Mouse (Mus musculus): Measurements from ENCODE around the gene Ano2.

DNA sequence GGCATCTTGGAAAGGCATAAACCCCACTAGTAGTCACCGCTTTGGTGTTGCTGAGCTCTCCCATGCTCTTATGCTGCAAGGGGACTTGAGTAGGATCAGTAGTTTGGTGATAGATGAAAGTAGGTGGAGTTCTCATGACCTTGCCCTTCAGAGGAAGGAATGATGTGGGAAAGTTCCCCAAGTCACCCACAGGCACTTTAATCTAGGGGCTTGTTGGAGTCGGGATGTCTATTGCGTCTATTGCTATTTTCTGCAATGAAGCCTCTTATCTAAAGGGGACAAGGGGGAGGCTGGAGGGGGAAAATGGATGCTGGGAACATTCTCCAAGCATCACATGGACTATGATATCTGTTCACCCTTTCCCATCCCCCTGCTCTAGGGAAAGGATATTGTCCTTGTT is 235.6 kb downstream of the Ano2 start:
- TF ChIP-seq MYOG (IDR thresholded peaks at IDR 0.05; ENCODE audit: control insufficient read depth in 1 of 3, insufficient read depth in 1 of 3, insufficient read length in 2 of 3, low read depth in 2 of 3) (no peak), POLR2A (IDR thresholded peaks at IDR 0.05; ENCODE audit: insufficient read length, low read depth) (no peak), USF1 (IDR thresholded peaks at IDR 0.05; ENCODE audit: low read depth) (no peak), REST (IDR thresholded peaks at IDR 0.05; ENCODE audit: insufficient read depth, insufficient read length) (no peak), E2F4 (IDR thresholded peaks at IDR 0.05; ENCODE audit: insufficient read depth) (no peak), TCF3 (IDR thresholded peaks at IDR 0.05; ENCODE audit: insufficient read length, low read depth) (no peak), TCF12 (IDR thresholded peaks at IDR 0.05; ENCODE audit: insufficient read depth, poor library complexity, severe bottlenecking) (no peak), SRF (IDR thresholded peaks at IDR 0.05; ENCODE audit: control insufficient read depth, insufficient read length, low read depth) (no peak), CEBPB (IDR thresholded peaks at IDR 0.05; ENCODE audit: insufficient read depth, poor library complexity, severe bottlenecking) (no peak), POLR2AphosphoS2 (IDR thresholded peaks at IDR 0.05; ENCODE audit: insufficient read length, low read depth) (no peak), MAX (IDR thresholded peaks at IDR 0.05; ENCODE audit: low read depth) (no peak), MYOD1 (IDR thresholded peaks at IDR 0.05; ENCODE audit: control insufficient read depth in 1 of 3, insufficient read length in 2 of 3, low read depth in 2 of 3) (no peak)

All from myocyte (in vitro differentiated cells).